Mouse (Mus musculus): ENCODE results near the gene Mrpl2. TPM values are rescaled to one million over a fixed set of nuclear protein-coding genes. Genes with fewer than 3 reads are reported as not detected.

Mrpl2 gene
- polyA plus RNA-seq, 1 experiment, result 50.2 TPM

- H3K27ac ChIP-seq (ENCODE audit: control insufficient read depth, insufficient read depth, low read depth, low read length, poor library complexity), result no peak overlapping the region
- no peak overlapping the region for H3K4me3 ChIP-seq (replicated peaks; ENCODE audit: control insufficient read depth, low read depth, low read length)
- TF ChIP-seq POLR2A (IDR thresholded peaks at IDR 0.05; ENCODE audit: borderline replicate concordance, control insufficient read depth, low read depth, low read length), result no peak
- TF ChIP-seq CTCF (IDR thresholded peaks at IDR 0.05; ENCODE audit: control insufficient read depth, insufficient read depth, low read length), result no peak
- 20% methylated on average over 12 of the region's 12 CpGs for WGBS
- H3K4me1 ChIP-seq (ENCODE audit: control insufficient read depth, insufficient read depth, low read length), result no peaks in the 10 kb centered on the region; the same call in 1 of the 2 replicates
Measured at GRCm38 (mm10) chr17:46629685-46630441, 16.2 kb upstream of the Mrpl2 start.

GRCm38 (mm10) chr17:46636831-46637523 lies 9.1 kb upstream of the Mrpl2 start:
- H3K27ac ChIP-seq (ENCODE audit: control insufficient read depth, insufficient read depth, low read depth, low read length, poor library complexity), result no peak overlapping the region
- peak overlapping the region; percentile 11 for H3K4me3 ChIP-seq (replicated peaks; ENCODE audit: control insufficient read depth, low read depth, low read length)
- TF ChIP-seq CTCF (IDR thresholded peaks at IDR 0.05; ENCODE audit: control insufficient read depth, insufficient read depth, low read length) (peak; percentile 37; the same call in 1 of the 2 replicates), POLR2A (IDR thresholded peaks at IDR 0.05; ENCODE audit: borderline replicate concordance, control insufficient read depth, low read depth, low read length) (no peak)
- no peaks in the 10 kb centered on the region; the same call in 1 of the 2 replicates for H3K4me1 ChIP-seq (ENCODE audit: control insufficient read depth, insufficient read depth, low read length)
- WGBS, result 2% methylated on average over 15 of the region's 15 CpGs

GRCm38 (mm10) chr17:46639929-46640328 lies 6.1 kb upstream of the Mrpl2 start:
- WGBS, result 44% methylated on average over 9 of the region's 9 CpGs
- H3K27ac ChIP-seq (ENCODE audit: control insufficient read depth, insufficient read depth, low read depth, low read length, poor library complexity), result no peak overlapping the region

GRCm38 (mm10) chr17:46642060-46642459 lies 4.0 kb upstream of the Mrpl2 start:
- Histone ChIP-seq H3K27ac (ENCODE audit: control insufficient read depth, insufficient read depth, low read depth, low read length, poor library complexity) (no peak overlapping the region), H3K4me1 (ENCODE audit: control insufficient read depth, insufficient read depth, low read length) (no peaks in the 10 kb centered on the region; the same call in 1 of the 2 replicates), H3K4me3 (replicated peaks; ENCODE audit: control insufficient read depth, low read depth, low read length) (no peak overlapping the region)
- 87% methylated on average over 17 of the region's 17 CpGs for WGBS
- TF ChIP-seq CTCF (IDR thresholded peaks at IDR 0.05; ENCODE audit: control insufficient read depth, insufficient read depth, low read length) (no peak), POLR2A (IDR thresholded peaks at IDR 0.05; ENCODE audit: borderline replicate concordance, control insufficient read depth, low read depth, low read length) (no peak)

More at GRCm38 (mm10) chr17:46639929-46640328, 6.1 kb upstream of the Mrpl2 start:
- H3K4me1 ChIP-seq (ENCODE audit: control insufficient read depth, insufficient read depth, low read length), result no peaks in the 10 kb centered on the region; the same call in 1 of the 2 replicates
- TF ChIP-seq POLR2A (IDR thresholded peaks at IDR 0.05; ENCODE audit: borderline replicate concordance, control insufficient read depth, low read depth, low read length) (no peak), CTCF (IDR thresholded peaks at IDR 0.05; ENCODE audit: control insufficient read depth, insufficient read depth, low read length) (no peak)
- no peak overlapping the region for H3K4me3 ChIP-seq (replicated peaks; ENCODE audit: control insufficient read depth, low read depth, low read length)

GRCm38 (mm10) chr17:46644152-46644805 lies 1.8 kb upstream of the Mrpl2 start:
- TF ChIP-seq CTCF (IDR thresholded peaks at IDR 0.05; ENCODE audit: control insufficient read depth, insufficient read depth, low read length) (no peak), POLR2A (IDR thresholded peaks at IDR 0.05; ENCODE audit: borderline replicate concordance, control insufficient read depth, low read depth, low read length) (no peak)
- no peak overlapping the region for H3K27ac ChIP-seq (ENCODE audit: control insufficient read depth, insufficient read depth, low read depth, low read length, poor library complexity)
- H3K4me1 ChIP-seq (ENCODE audit: control insufficient read depth, insufficient read depth, low read length), result no peaks in the 10 kb centered on the region
- 87% methylated on average over 12 of the region's 12 CpGs for WGBS
- H3K4me3 ChIP-seq (replicated peaks; ENCODE audit: control insufficient read depth, low read depth, low read length), result no peak overlapping the region

- TF ChIP-seq POLR2A (IDR thresholded peaks at IDR 0.05; ENCODE audit: borderline replicate concordance, control insufficient read depth, low read depth, low read length), result no peak
- TF ChIP-seq CTCF (IDR thresholded peaks at IDR 0.05; ENCODE audit: control insufficient read depth, insufficient read depth, low read length), result no peak
- 10% methylated on average over 11 of the region's 11 CpGs for WGBS
- Histone ChIP-seq H3K4me1 (ENCODE audit: control insufficient read depth, insufficient read depth, low read length) (no peaks in the 10 kb centered on the region; the same call in 1 of the 2 replicates), H3K4me3 (replicated peaks; ENCODE audit: control insufficient read depth, low read depth, low read length) (peak overlapping the region; percentile 99), H3K27ac (ENCODE audit: control insufficient read depth, insufficient read depth, low read depth, low read length, poor library complexity) (peak overlapping the region; percentile 85)
Measured at GRCm38 (mm10) chr17:46644916-46645475, 1.0 kb upstream of the Mrpl2 start.

- peak overlapping the region; percentile 99 for H3K4me3 ChIP-seq (replicated peaks; ENCODE audit: control insufficient read depth, low read depth, low read length)
- peaks cover 3% of the 10 kb centered on the region; the same call in 1 of the 2 replicates for H3K4me1 ChIP-seq (ENCODE audit: control insufficient read depth, insufficient read depth, low read length)
- H3K27ac ChIP-seq (ENCODE audit: control insufficient read depth, insufficient read depth, low read depth, low read length, poor library complexity), result peak overlapping the region; percentile 85
- TF ChIP-seq POLR2A (IDR thresholded peaks at IDR 0.05; ENCODE audit: borderline replicate concordance, control insufficient read depth, low read depth, low read length) (no peak), CTCF (IDR thresholded peaks at IDR 0.05; ENCODE audit: control insufficient read depth, insufficient read depth, low read length) (no peak)
- WGBS, result under 1% methylated on average over 19 of the region's 19 CpGs
Measured at GRCm38 (mm10) chr17:46646322-46646662, 263 bp downstream of the Mrpl2 start.
